Comparison of ENCODE assay signal across 20 mouse cellular contexts in genomic region chr8:69860807-69861206, GRCm38 (mm10). TPM values are rescaled to one million over a fixed set of nuclear protein-coding genes. Genes with fewer than 3 reads are reported as not detected.
DNase-seq lines count a peak whose midpoint lies in the region; ATAC-seq and TF ChIP-seq lines count a peak whose summit lies in the region.
"Had no signal": no experiment of that assay in that cellular context is flagged by ENCODE, and none has a peak within 500 bp of the region (broad histone marks: within the 10 kb centered on the region; RNA-seq: fewer than 3 reads in every experiment).

No protein-coding gene starts in this region.

- intact Hi-C loops in heart, adult 2 months (cut with DNase I): no loop called here

- TF ChIP-seq POLR2A in heart, adult 2 months (IDR thresholded peaks at IDR 0.05; ENCODE audit: insufficient read depth, low read depth, low read length): no peak

- H3K27ac ChIP-seq in heart, adult 2 months: no peak overlapping the region
- no peak overlapping the region for H3K27ac ChIP-seq in liver, postnatal 0 days (ENCODE audit: low read depth)
- H3K27ac ChIP-seq: embryonic facial prominence, embryonic 12.5 days; forebrain, embryonic 12.5 days had no signal

- no peak overlapping the region for H3K9ac ChIP-seq in heart, adult 2 months (ENCODE audit: low read depth, low read length)
- H3K9ac ChIP-seq in liver, postnatal 0 days (replicated peaks): no peak overlapping the region
- H3K9ac ChIP-seq: embryonic facial prominence, embryonic 12.5 days; forebrain, embryonic 12.5 days had no signal

- no peaks in the 10 kb centered on the region for H3K36me3 ChIP-seq in heart, adult 2 months (ENCODE audit: control insufficient read depth, insufficient read depth, low read length)
- no peaks in the 10 kb centered on the region for H3K36me3 ChIP-seq in liver, postnatal 0 days (replicated peaks; ENCODE audit: insufficient read depth, low read length)
- no peaks in the 10 kb centered on the region; the same call in 1 of the 2 replicates for H3K36me3 ChIP-seq in E14TG2a.4 (ENCODE audit: insufficient read depth, low read length)
- H3K36me3 ChIP-seq: embryonic facial prominence, embryonic 12.5 days had no signal

- WGBS in heart, adult 2 months: 66% methylated on average over 4 of the region's 4 CpGs
- WGBS in liver, postnatal 0 days (ENCODE audit: insufficient replicate concordance): 76% methylated on average over 4 of the region's 4 CpGs

- DNase-seq in heart, adult 2 months: no peak
- no peak for DNase-seq in heart, adult 18-20 months
- no peak for DNase-seq in liver, postnatal 0 days
- no peak for DNase-seq in liver
- DNase-seq in thymus, postnatal 4 days: no peak
- DNase-seq in gastrocnemius, postnatal 10 days: no peak
- DNase-seq: adrenal gland, postnatal 36 days; cerebellum, adult 11 months; gastrocnemius, postnatal 36 days; heart, postnatal 14 days; layer of hippocampus, adult 9-11 months; left cerebral cortex, postnatal 4 days; spleen, adult 18-20 months; thymus, adult 18-20 months had no signal

- ATAC-seq in liver, postnatal 0 days: no peak
- ATAC-seq in granulocyte monocyte progenitor cell, adult 5-6 weeks (replicated peaks; ENCODE audit: poor library complexity, severe bottlenecking): peak; percentile 51; the same call in 1 of the 2 replicates
- ATAC-seq: intestine, embryonic 16.5 days had no signal

- no peaks in the 10 kb centered on the region for H3K4me1 ChIP-seq in heart, adult 2 months (ENCODE audit: control insufficient read depth, insufficient read depth, low read length)
- H3K4me1 ChIP-seq in liver, postnatal 0 days (ENCODE audit: insufficient read depth): no peaks in the 10 kb centered on the region; the same call in 1 of the 2 replicates
- peaks cover 7% of the 10 kb centered on the region for H3K4me1 ChIP-seq in E14TG2a.4 (replicated peaks; ENCODE audit: low read depth, low read length)
- H3K4me1 ChIP-seq: embryonic facial prominence, embryonic 12.5 days; forebrain, embryonic 12.5 days had no signal

- no peaks in the 10 kb centered on the region for H3K9me3 ChIP-seq in liver, postnatal 0 days (ENCODE audit: low read length)
- no peaks in the 10 kb centered on the region for H3K9me3 ChIP-seq in E14TG2a.4 (ENCODE audit: low read length)
- H3K9me3 ChIP-seq: embryonic facial prominence, embryonic 12.5 days; forebrain, embryonic 12.5 days had no signal

- H3K4me2 ChIP-seq in liver, postnatal 0 days (ENCODE audit: low read depth, low read length): no peak overlapping the region
- H3K4me2 ChIP-seq: embryonic facial prominence, embryonic 12.5 days; forebrain, embryonic 12.5 days had no signal

- no peak for TF ChIP-seq EP300 in heart, adult 2 months (IDR thresholded peaks at IDR 0.05; ENCODE audit: insufficient read depth, low read depth, low read length)
- no peak for TF ChIP-seq EP300 in liver, postnatal 0 days (IDR thresholded peaks at IDR 0.05; ENCODE audit: low read depth)

- no peaks in the 10 kb centered on the region for H3K79me2 ChIP-seq in heart, adult 2 months (replicated peaks; ENCODE audit: control insufficient read depth, insufficient read depth, low read length)

- peak; percentile 38 for TF ChIP-seq CTCF in heart, adult 2 months (IDR thresholded peaks at IDR 0.05)
- peak; percentile 44 for TF ChIP-seq CTCF in liver, postnatal 0 days (IDR thresholded peaks at IDR 0.05; ENCODE audit: low read depth)
- peak; percentile 44 for TF ChIP-seq CTCF in E14TG2a.4 (conservative IDR thresholded peaks at IDR 0.05; ENCODE audit: low read length)

- H3K27me3 ChIP-seq in heart, adult 2 months (ENCODE audit: control insufficient read depth, insufficient read depth, low read length): no peaks in the 10 kb centered on the region
- H3K27me3 ChIP-seq in liver, postnatal 0 days (ENCODE audit: insufficient read depth, low read length): no peaks in the 10 kb centered on the region
- H3K27me3 ChIP-seq in E14TG2a.4 (ENCODE audit: insufficient read depth, low read length): no peaks in the 10 kb centered on the region
- H3K27me3 ChIP-seq: embryonic facial prominence, embryonic 12.5 days; forebrain, embryonic 12.5 days had no signal

- no peak overlapping the region for H3K4me3 ChIP-seq in heart, adult 2 months
- no peak overlapping the region for H3K4me3 ChIP-seq in liver, postnatal 0 days (ENCODE audit: low read depth, low read length)
- H3K4me3 ChIP-seq in E14TG2a.4 (replicated peaks; ENCODE audit: low read length): no peak overlapping the region
- H3K4me3 ChIP-seq: embryonic facial prominence, embryonic 12.5 days; forebrain, embryonic 12.5 days; myocyte had no signal

RNA-seq across cellular contexts. Expression of gene Cilp2, which starts 26.7 kb away (rescaled TPM):
- total RNA-seq in heart, adult 2 months (2021): 1 to 10 TPM; 1.5 to 1.9 TPM
- polyA plus RNA-seq in heart, adult 2 months (2012; rRNA removed): 11.2 and 16.8 TPM in 2 replicates
- 1 to 10 TPM; 1.2 to 1.4 TPM for total RNA-seq in heart, adult 18-20 months (2021)
- polyA plus RNA-seq in liver, postnatal 0 days (2015; fragmentation: Nextera tagmentation; extraction: Ambion mirVana): 0.02 TPM in 1 of 2 replicates, not detected in the other
- total RNA-seq in granulocyte monocyte progenitor cell, adult 5-6 weeks (2014; fragmentation: Nextera tagmentation): not detected in 2 replicates
- total RNA-seq in granulocyte monocyte progenitor cell, adult 5-6 weeks (2017): not detected in 2 replicates
- total RNA-seq in gastrocnemius, postnatal 10 days (2021): 10 to 100 TPM; 25.3 to 28.4 TPM

RNA-seq across cellular contexts. Expression of gene Pbx4, which starts 28.5 kb away (rescaled TPM):
- under 1 TPM; 0.23 to 0.37 TPM for total RNA-seq in heart, adult 2 months (2021)
- 0.61 and 0.68 TPM in 2 replicates for polyA plus RNA-seq in heart, adult 2 months (2012; rRNA removed)
- not detected for total RNA-seq in heart, adult 18-20 months (2021)
- polyA plus RNA-seq in liver, postnatal 0 days (2015; fragmentation: Nextera tagmentation; extraction: Ambion mirVana): 2.3 and 2.7 TPM in 2 replicates
- 7.0 and 25.1 TPM in 2 replicates for total RNA-seq in granulocyte monocyte progenitor cell, adult 5-6 weeks (2014; fragmentation: Nextera tagmentation)
- 5.6 and 9.3 TPM in 2 replicates for total RNA-seq in granulocyte monocyte progenitor cell, adult 5-6 weeks (2017)
- 1 to 10 TPM in 1 of 2 experiments, under 1 TPM in 1; 0.47 to 1.1 TPM for total RNA-seq in gastrocnemius, postnatal 10 days (2021)
- total RNA-seq: gastrocnemius, postnatal 36 days had no signal

RNA-seq across cellular contexts. Expression of gene Lpar2, which starts 38.6 kb away (rescaled TPM):
- under 1 TPM; 0.18 to 0.25 TPM for total RNA-seq in heart, adult 2 months (2021)
- 0.32 and 0.53 TPM in 2 replicates for polyA plus RNA-seq in heart, adult 2 months (2012; rRNA removed)
- under 1 TPM; 0.12 to 0.33 TPM for total RNA-seq in heart, adult 18-20 months (2021)
- polyA plus RNA-seq in liver, postnatal 0 days (2015; fragmentation: Nextera tagmentation; extraction: Ambion mirVana): 0.04 and 0.05 TPM in 2 replicates
- 3.0 and 9.3 TPM in 2 replicates for total RNA-seq in granulocyte monocyte progenitor cell, adult 5-6 weeks (2014; fragmentation: Nextera tagmentation)
- 1.5 and 1.9 TPM in 2 replicates for total RNA-seq in granulocyte monocyte progenitor cell, adult 5-6 weeks (2017)
- under 1 TPM; 0.07 to 0.25 TPM for total RNA-seq in gastrocnemius, postnatal 10 days (2021)
- total RNA-seq: gastrocnemius, postnatal 36 days had no signal

RNA-seq across cellular contexts. Expression of gene Tssk6, which starts 41.2 kb away (rescaled TPM):
- total RNA-seq in heart, adult 2 months (2021): under 1 TPM; 0.16 to 0.23 TPM
- 0.23 and 0.49 TPM in 2 replicates for polyA plus RNA-seq in heart, adult 2 months (2012; rRNA removed)
- under 1 TPM in 1 of 2 experiments, not detected in 1; 0.25 TPM for total RNA-seq in heart, adult 18-20 months (2021)
- polyA plus RNA-seq in liver, postnatal 0 days (2015; fragmentation: Nextera tagmentation; extraction: Ambion mirVana): 1.3 and 1.7 TPM in 2 replicates
- total RNA-seq in granulocyte monocyte progenitor cell, adult 5-6 weeks (2014; fragmentation: Nextera tagmentation): 0.73 TPM in 1 of 2 replicates, not detected in the other
- total RNA-seq in granulocyte monocyte progenitor cell, adult 5-6 weeks (2017): 1.5 and 2.5 TPM in 2 replicates
- total RNA-seq in gastrocnemius, postnatal 10 days (2021): under 1 TPM in 1 of 2 experiments, not detected in 1; 0.38 TPM
- total RNA-seq: gastrocnemius, postnatal 36 days; heart, postnatal 14 days; left cerebral cortex, postnatal 4 days had no signal

RNA-seq across cellular contexts. Expression of gene Ndufa13, which starts 41.6 kb away (rescaled TPM):
- 100 to 1,000 TPM; 417 to 492 TPM for total RNA-seq in heart, adult 2 months (2021)
- polyA plus RNA-seq in heart, adult 2 months (2012; rRNA removed): 443 and 488 TPM in 2 replicates
- 100 to 1,000 TPM; 455 to 494 TPM for total RNA-seq in heart, adult 18-20 months (2021)
- polyA plus RNA-seq in liver, postnatal 0 days (2015; fragmentation: Nextera tagmentation; extraction: Ambion mirVana): 152 TPM in 2 replicates
- 76.7 and 98.5 TPM in 2 replicates for total RNA-seq in granulocyte monocyte progenitor cell, adult 5-6 weeks (2014; fragmentation: Nextera tagmentation)
- total RNA-seq in granulocyte monocyte progenitor cell, adult 5-6 weeks (2017): 107 and 110 TPM in 2 replicates
- total RNA-seq in gastrocnemius, postnatal 10 days (2021): 100 to 1,000 TPM; 236 to 268 TPM

Comparison
In these comparisons a context has a peak if more than half of its experiments do, and no peak if none do; other contexts are left out.
1. RNA of gene Cilp2, which starts 26.7 kb away (total RNA-seq): 25.3 to 28.4 TPM in gastrocnemius, postnatal 10 days; 1.5 to 1.9 TPM in heart, adult 2 months, 1.2 to 1.4 TPM in heart, adult 18-20 months and not detected in granulocyte monocyte progenitor cell, adult 5-6 weeks; every median in the first group is over 4 times any median in the second.
2. Peak in every context shown above with its lines, with median percentiles within 50 percentile points of each other: CTCF ChIP-seq.